10 mouse cellular contexts compared by ENCODE assay signal in the genomic region with DNA sequence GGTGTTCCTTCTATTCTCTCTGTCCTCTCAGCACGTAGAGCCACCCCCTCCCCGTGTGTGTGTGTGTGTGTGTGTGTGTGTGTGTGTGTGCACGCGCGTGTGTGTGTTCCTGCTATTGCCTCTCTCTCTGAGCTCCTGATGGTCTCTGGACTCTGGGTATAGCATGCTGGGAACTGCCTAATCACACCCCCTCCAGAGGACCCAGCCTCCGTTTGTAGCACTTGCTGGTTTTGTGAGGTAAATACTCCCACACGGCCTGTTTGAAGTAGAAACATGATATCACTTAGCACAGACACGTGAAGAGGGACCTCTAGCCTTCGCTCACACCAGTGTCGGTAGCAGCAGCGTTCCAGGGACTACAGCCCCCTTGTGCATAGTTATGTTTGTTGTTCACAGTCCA.
"Had no signal": no experiment of that assay in that cellular context is flagged by ENCODE, and none has a peak within 500 bp of the region (broad histone marks: within the 10 kb centered on the region; RNA-seq: fewer than 3 reads in every experiment).

No protein-coding gene starts in this region.

- H3K27me3 ChIP-seq: midbrain, embryonic 12.5 days; stomach, embryonic 15.5 days had no signal

- H3K9me3 ChIP-seq: limb, embryonic 10.5 days; midbrain, embryonic 12.5 days; stomach, embryonic 15.5 days had no signal

- H3K36me3 ChIP-seq: midbrain, embryonic 12.5 days had no signal

- H3K4me3 ChIP-seq: left cerebral cortex, adult 2 months; limb, embryonic 10.5 days; midbrain, embryonic 12.5 days; stomach, embryonic 15.5 days had no signal

- H3K27ac ChIP-seq: left cerebral cortex, adult 2 months; limb, embryonic 10.5 days; midbrain, embryonic 12.5 days; stomach, embryonic 15.5 days had no signal

- ATAC-seq: midbrain, embryonic 16.5 days had no signal

- H3K4me2 ChIP-seq: midbrain, embryonic 12.5 days; stomach, embryonic 15.5 days had no signal

- DNase-seq: kidney, adult 11 months; lung, adult 18-20 months; right cerebral cortex, postnatal 14 days; thymus, adult 2 months; thymus, postnatal 25 days had no signal

- H3K9ac ChIP-seq: midbrain, embryonic 12.5 days; stomach, embryonic 15.5 days had no signal

- H3K4me1 ChIP-seq: midbrain, embryonic 12.5 days; stomach, embryonic 15.5 days had no signal
